Mouse (Mus musculus): Measurements from ENCODE around the gene Gm28035. TPM values are rescaled to one million over a fixed set of nuclear protein-coding genes. Genes with fewer than 3 reads are reported as not detected.

Gm28035 gene
- total and polyA plus RNA-seq, 3 experiments: 0.27 to 0.64 (median 0.36) TPM

DNA sequence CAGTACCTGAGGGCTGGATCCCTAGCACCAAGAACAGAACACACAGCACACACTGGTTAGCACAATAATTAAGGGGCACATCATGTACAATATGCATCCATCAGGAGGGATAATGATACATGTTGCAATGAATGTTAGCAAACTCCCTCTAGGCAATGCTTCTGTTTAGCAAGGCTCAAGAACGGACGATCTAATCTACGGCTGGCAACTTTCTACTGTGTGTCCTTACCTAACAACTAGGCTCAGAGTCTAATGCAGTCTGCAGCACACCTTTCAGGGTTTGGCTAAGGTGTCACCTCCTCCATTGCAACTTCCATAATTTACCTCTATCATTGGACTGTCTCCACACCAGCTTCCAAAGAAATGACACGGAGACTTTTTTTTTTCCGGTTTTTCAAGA is 24.1 kb upstream of the Gm28035 start:
- H3K4me2 ChIP-seq (ENCODE audit: insufficient read depth, low read depth, poor library complexity, severe bottlenecking): no peak overlapping the region
- no peaks in the 10 kb centered on the region for H3K27me3 ChIP-seq (replicated peaks)
- no peaks in the 10 kb centered on the region for H3K9me3 ChIP-seq (replicated peaks; ENCODE audit: low read length)
- no peak for TF ChIP-seq E2F4 (IDR thresholded peaks at IDR 0.05; ENCODE audit: insufficient replicate concordance, low read depth, low read length)
- no peak for TF ChIP-seq NRF1 (IDR thresholded peaks at IDR 0.05; ENCODE audit: low read depth, low read length)
- no peak for TF ChIP-seq TCF12 (IDR thresholded peaks at IDR 0.05; ENCODE audit: low read depth, low read length)
- no peak for TF ChIP-seq NELFE (IDR thresholded peaks at IDR 0.05; ENCODE audit: low read depth, low read length)
- TF ChIP-seq MXI1 (IDR thresholded peaks at IDR 0.05; ENCODE audit: low read depth, low read length): no peak
- no peak for TF ChIP-seq CTCF (conservative IDR thresholded peaks at IDR 0.05 in 1 of 2, IDR thresholded peaks at IDR 0.05 in 1 of 2; ENCODE audit: low read depth in 2 of 2, low read length in 2 of 2)
- TF ChIP-seq RCOR1 (conservative IDR thresholded peaks at IDR 0.05; ENCODE audit: low read depth, low read length): no peak
- no peak for TF ChIP-seq ETS1 (conservative IDR thresholded peaks at IDR 0.05; ENCODE audit: low read depth, low read length)
- TF ChIP-seq KAT2A (IDR thresholded peaks at IDR 0.05; ENCODE audit: insufficient replicate concordance, low read length): no peak
- TF ChIP-seq ZMIZ1 (IDR thresholded peaks at IDR 0.05; ENCODE audit: low read depth, low read length): no peak
- in situ Hi-C loops (cut with MboI; ENCODE audit: low pct_ligation_motif_present, low pct_unique_long_range_greater_than_20kb, low sequenced_read_pairs) (no loop called here), dilution Hi-C loops (cut with MboI; ENCODE audit: extremely low pct_ligation_motif_present, extremely low pct_unique_long_range_greater_than_20kb, low sequenced_read_pairs) (no loop called here)
- H3K4me1 ChIP-seq (ENCODE audit: control insufficient read depth in 1 of 2, insufficient read depth in 2 of 2): peaks cover 0 to 4% of the 10 kb centered on the region in 2 experiments; a peak in 1 of 4 replicates
- H3K79me2 ChIP-seq (replicated peaks; ENCODE audit: control insufficient read depth, extremely low read depth, insufficient read depth, poor library complexity, severe bottlenecking): no peaks in the 10 kb centered on the region
- no peak overlapping the region for H3K9ac ChIP-seq (ENCODE audit: insufficient read depth, low read depth)
- H3K4me3 ChIP-seq (replicated peaks in 1 of 3; ENCODE audit: low read depth in 2 of 3, low read length in 2 of 3, poor library complexity in 1 of 3): no peak overlapping the region
- H3K36me3 ChIP-seq (replicated peaks in 1 of 2; ENCODE audit: control insufficient read depth in 1 of 2, insufficient read depth in 1 of 2, low read length in 1 of 2): no peaks in the 10 kb centered on the region
- no peak overlapping the region for H3K27ac ChIP-seq (ENCODE audit: insufficient read depth, low read depth)
- no peak for DNase-seq (ENCODE audit: extremely low read depth)

DNA sequence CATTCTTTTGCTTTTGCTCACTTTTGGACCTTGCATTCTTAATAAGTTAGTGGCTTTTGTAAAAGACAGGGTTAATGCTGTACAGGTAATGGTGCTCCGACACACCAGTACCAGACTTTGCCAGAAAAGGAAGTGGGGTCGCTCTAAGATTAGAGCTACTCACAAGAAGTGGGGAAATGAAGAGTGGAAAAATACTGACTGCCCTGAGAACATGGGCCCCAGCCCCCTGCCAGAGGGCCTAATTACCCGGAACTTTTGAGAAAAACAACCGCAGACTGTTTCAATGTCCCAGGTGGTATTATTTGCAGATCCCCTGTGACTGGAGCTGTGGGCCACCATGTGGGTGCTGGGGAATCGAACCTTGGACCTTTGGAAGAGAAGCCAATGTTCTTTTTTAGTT is 4.8 kb upstream of the Gm28035 start:
- Histone ChIP-seq H3K27me3 (replicated peaks) (no peaks in the 10 kb centered on the region), H3K36me3 (replicated peaks in 1 of 2; ENCODE audit: control insufficient read depth in 1 of 2, insufficient read depth in 1 of 2, low read length in 1 of 2) (peaks cover 2 to 13% of the 10 kb centered on the region in 2 experiments), H3K9ac (ENCODE audit: insufficient read depth, low read depth) (no peak overlapping the region), H3K4me3 (replicated peaks in 1 of 3; ENCODE audit: low read depth in 2 of 3, low read length in 2 of 3, poor library complexity in 1 of 3) (no peak overlapping the region), H3K79me2 (replicated peaks; ENCODE audit: control insufficient read depth, extremely low read depth, insufficient read depth, poor library complexity, severe bottlenecking) (no peaks in the 10 kb centered on the region), H3K4me1 (ENCODE audit: control insufficient read depth in 1 of 2, insufficient read depth in 2 of 2) (peaks cover 5 to 29% of the 10 kb centered on the region in 2 experiments; a peak in 3 of 4 replicates), H3K27ac (ENCODE audit: insufficient read depth, low read depth) (no peak overlapping the region), H3K9me3 (replicated peaks; ENCODE audit: low read length) (peaks cover 2% of the 10 kb centered on the region), H3K4me2 (ENCODE audit: insufficient read depth, low read depth, poor library complexity, severe bottlenecking) (no peak overlapping the region)
- DNase-seq (ENCODE audit: extremely low read depth): peak; percentile 77
- in situ Hi-C loops (cut with MboI; ENCODE audit: low pct_ligation_motif_present, low pct_unique_long_range_greater_than_20kb, low sequenced_read_pairs) (no loop called here), dilution Hi-C loops (cut with MboI; ENCODE audit: extremely low pct_ligation_motif_present, extremely low pct_unique_long_range_greater_than_20kb, low sequenced_read_pairs) (no loop called here)
- TF ChIP-seq MAX (IDR thresholded peaks at IDR 0.05; ENCODE audit: low read length) (no peak), JUN (IDR thresholded peaks at IDR 0.05; ENCODE audit: insufficient read depth, low read depth, low read length) (no peak), UBTF (IDR thresholded peaks at IDR 0.05; ENCODE audit: low read depth, low read length) (no peak), ETS1 (conservative IDR thresholded peaks at IDR 0.05; ENCODE audit: low read depth, low read length) (no peak; the same call in 1 of the 2 replicates), GABPA (IDR thresholded peaks at IDR 0.05; ENCODE audit: insufficient replicate concordance, low read depth, low read length) (no peak), PAX5 (IDR thresholded peaks at IDR 0.05; ENCODE audit: low read length) (no peak), RAD21 (IDR thresholded peaks at IDR 0.05; ENCODE audit: low read depth, low read length) (peak; percentile 42), NELFE (IDR thresholded peaks at IDR 0.05; ENCODE audit: low read depth, low read length) (no peak), CHD1 (IDR thresholded peaks at IDR 0.05; ENCODE audit: low read depth, low read length) (no peak), E2F4 (IDR thresholded peaks at IDR 0.05; ENCODE audit: insufficient replicate concordance, low read depth, low read length) (no peak), POLR2AphosphoS2 (IDR thresholded peaks at IDR 0.05; ENCODE audit: low read depth, low read length) (no peak), POLR2A (IDR thresholded peaks at IDR 0.05; ENCODE audit: low read depth, low read length) (no peak), NRF1 (IDR thresholded peaks at IDR 0.05; ENCODE audit: low read depth, low read length) (no peak), EP300 (IDR thresholded peaks at IDR 0.05; ENCODE audit: low read length) (peak; percentile 52), SMC3 (IDR thresholded peaks at IDR 0.05; ENCODE audit: low read depth, low read length) (peak; percentile 35), CTCF (conservative IDR thresholded peaks at IDR 0.05 in 1 of 2, IDR thresholded peaks at IDR 0.05 in 1 of 2; ENCODE audit: low read depth in 2 of 2, low read length in 2 of 2) (peak in 1 of 2 experiments; percentile 52; a peak in 2 of 4 replicates), ELF1 (IDR thresholded peaks at IDR 0.05; ENCODE audit: low read depth, low read length) (peak; percentile 29; the same call in 1 of the 2 replicates), IRF4 (IDR thresholded peaks at IDR 0.05; ENCODE audit: low read depth, low read length) (0 out of 2 replicates have a peak, but pooled peaks have one; percentile 17), ZNF384 (IDR thresholded peaks at IDR 0.05; ENCODE audit: low read depth, low read length) (no peak), MAFK (IDR thresholded peaks at IDR 0.05; ENCODE audit: insufficient replicate concordance, low read length) (no peak), TCF12 (IDR thresholded peaks at IDR 0.05; ENCODE audit: low read depth, low read length) (0 out of 2 replicates have a peak, but pooled peaks have one; percentile 28), KAT2A (IDR thresholded peaks at IDR 0.05; ENCODE audit: insufficient replicate concordance, low read length) (no peak), HCFC1 (IDR thresholded peaks at IDR 0.05; ENCODE audit: low read depth, low read length) (no peak), BHLHE40 (IDR thresholded peaks at IDR 0.05; ENCODE audit: low read depth, low read length) (0 out of 2 replicates have a peak, but pooled peaks have one; percentile 19), MYC (IDR thresholded peaks at IDR 0.05; ENCODE audit: low read depth, low read length) (no peak), SIN3A (IDR thresholded peaks at IDR 0.05; ENCODE audit: low read length) (peak; percentile 64), USF2 (conservative IDR thresholded peaks at IDR 0.05; ENCODE audit: low read depth, low read length) (no peak), CHD2 (IDR thresholded peaks at IDR 0.05; ENCODE audit: low read length) (no peak), TBP (conservative IDR thresholded peaks at IDR 0.05; ENCODE audit: low read depth, low read length) (no peak), MXI1 (IDR thresholded peaks at IDR 0.05; ENCODE audit: low read depth, low read length) (0 out of 2 replicates have a peak, but pooled peaks have one; percentile 31)
